Mouse (Mus musculus): Measurements from ENCODE around the gene Mpdu1. TPM values are rescaled to one million over a fixed set of nuclear protein-coding genes. Genes with fewer than 3 reads are reported as not detected.

Mpdu1 gene
- polyA plus RNA-seq, 1 experiment: 39.1 TPM

GRCm38 (mm10) chr11:69697396-69697795 is 35.0 kb upstream of the Mpdu1 start:
- H3K4me3 ChIP-seq: no peak overlapping the region
- H3K79me2 ChIP-seq (ENCODE audit: control insufficient read depth, insufficient read depth): no peaks in the 10 kb centered on the region
- no peak overlapping the region for H3ac ChIP-seq (ENCODE audit: control insufficient read depth, insufficient read length)
- H3K36me3 ChIP-seq (ENCODE audit: control insufficient read depth, insufficient read depth): no peaks in the 10 kb centered on the region
- TF ChIP-seq POLR2A (IDR thresholded peaks at IDR 0.05; ENCODE audit: insufficient read length, low read depth) (no peak), REST (IDR thresholded peaks at IDR 0.05; ENCODE audit: insufficient read depth, insufficient read length) (no peak), MAX (IDR thresholded peaks at IDR 0.05; ENCODE audit: low read depth) (no peak), CEBPB (IDR thresholded peaks at IDR 0.05; ENCODE audit: insufficient read depth, poor library complexity, severe bottlenecking) (no peak), E2F4 (IDR thresholded peaks at IDR 0.05; ENCODE audit: insufficient read depth) (no peak), USF1 (IDR thresholded peaks at IDR 0.05; ENCODE audit: low read depth) (no peak), TCF3 (IDR thresholded peaks at IDR 0.05; ENCODE audit: insufficient read length, low read depth) (no peak), POLR2AphosphoS2 (IDR thresholded peaks at IDR 0.05; ENCODE audit: insufficient read length, low read depth) (no peak), TCF12 (IDR thresholded peaks at IDR 0.05; ENCODE audit: insufficient read depth, poor library complexity, severe bottlenecking) (no peak), SRF (IDR thresholded peaks at IDR 0.05; ENCODE audit: control insufficient read depth, insufficient read length, low read depth) (no peak), MYOD1 (IDR thresholded peaks at IDR 0.05; ENCODE audit: control insufficient read depth in 1 of 3, insufficient read length in 2 of 3, low read depth in 2 of 3) (no peak), MYOG (IDR thresholded peaks at IDR 0.05; ENCODE audit: control insufficient read depth in 1 of 3, insufficient read depth in 1 of 3, insufficient read length in 2 of 3, low read depth in 2 of 3) (no peak)
- no peak overlapping the region for H3K4me2 ChIP-seq (ENCODE audit: low read depth)
- no peaks in the 10 kb centered on the region for H3K27me3 ChIP-seq (ENCODE audit: control insufficient read depth, insufficient read depth, insufficient read length)

GRCm38 (mm10) chr11:69695361-69696181 is 33.1 kb upstream of the Mpdu1 start, which contains the start of the genes Tnfsf12 and Tnfsfm13:
Gene Tnfsf12, minus strand, starts transcription at chr11:69695849.
Gene Tnfsfm13, minus strand, starts transcription at chr11:69696098.
- TF ChIP-seq POLR2A (IDR thresholded peaks at IDR 0.05; ENCODE audit: insufficient read length, low read depth): peak; percentile 42
- no peak for TF ChIP-seq TCF3 (IDR thresholded peaks at IDR 0.05; ENCODE audit: insufficient read length, low read depth)
- Histone ChIP-seq H3K4me2 (ENCODE audit: low read depth) (peak within 1 kb of the TSS; percentile 67), H3ac (ENCODE audit: control insufficient read depth, insufficient read length) (peak within 1 kb of the TSS; percentile 11), H3K36me3 (ENCODE audit: control insufficient read depth, insufficient read depth) (no peaks in the 10 kb centered on the region), H3K27me3 (ENCODE audit: control insufficient read depth, insufficient read depth, insufficient read length) (no peaks in the 10 kb centered on the region), H3K4me3 (peak within 1 kb of the TSS; percentile 11), H3K79me2 (ENCODE audit: control insufficient read depth, insufficient read depth) (no peaks in the 10 kb centered on the region)

- Histone ChIP-seq H3K4me3 (peak overlapping the region; percentile 11), H3K4me2 (ENCODE audit: low read depth) (peak overlapping the region; percentile 67), H3K79me2 (ENCODE audit: control insufficient read depth, insufficient read depth) (no peaks in the 10 kb centered on the region), H3K27me3 (ENCODE audit: control insufficient read depth, insufficient read depth, insufficient read length) (no peaks in the 10 kb centered on the region), H3ac (ENCODE audit: control insufficient read depth, insufficient read length) (peak overlapping the region; percentile 11), H3K36me3 (ENCODE audit: control insufficient read depth, insufficient read depth) (no peaks in the 10 kb centered on the region)
- TF ChIP-seq TCF3 (IDR thresholded peaks at IDR 0.05; ENCODE audit: insufficient read length, low read depth) (no peak), POLR2AphosphoS2 (IDR thresholded peaks at IDR 0.05; ENCODE audit: insufficient read length, low read depth) (no peak), USF1 (IDR thresholded peaks at IDR 0.05; ENCODE audit: low read depth) (no peak), MYOD1 (IDR thresholded peaks at IDR 0.05; ENCODE audit: control insufficient read depth in 1 of 3, insufficient read length in 2 of 3, low read depth in 2 of 3) (no peak), POLR2A (IDR thresholded peaks at IDR 0.05; ENCODE audit: insufficient read length, low read depth) (no peak)
Measured at GRCm38 (mm10) chr11:69695046-69695360, 32.6 kb upstream of the Mpdu1 start.

GRCm38 (mm10) chr11:69693421-69693965 is 31.1 kb upstream of the Mpdu1 start:
- no peak for TF ChIP-seq CEBPB (IDR thresholded peaks at IDR 0.05; ENCODE audit: insufficient read depth, poor library complexity, severe bottlenecking)
- no peak for TF ChIP-seq E2F4 (IDR thresholded peaks at IDR 0.05; ENCODE audit: insufficient read depth)
- no peak for TF ChIP-seq MYOG (IDR thresholded peaks at IDR 0.05; ENCODE audit: control insufficient read depth in 1 of 3, insufficient read depth in 1 of 3, insufficient read length in 2 of 3, low read depth in 2 of 3)
- Histone ChIP-seq H3K4me2 (ENCODE audit: low read depth) (no peak overlapping the region), H3K4me3 (no peak overlapping the region), H3ac (ENCODE audit: control insufficient read depth, insufficient read length) (no peak overlapping the region), H3K79me2 (ENCODE audit: control insufficient read depth, insufficient read depth) (no peaks in the 10 kb centered on the region), H3K27me3 (ENCODE audit: control insufficient read depth, insufficient read depth, insufficient read length) (no peaks in the 10 kb centered on the region), H3K36me3 (ENCODE audit: control insufficient read depth, insufficient read depth) (no peaks in the 10 kb centered on the region)

- no peaks in the 10 kb centered on the region for H3K27me3 ChIP-seq (ENCODE audit: control insufficient read depth, insufficient read depth, insufficient read length)
- H3K36me3 ChIP-seq (ENCODE audit: control insufficient read depth, insufficient read depth): no peaks in the 10 kb centered on the region
- no peak for TF ChIP-seq TCF12 (IDR thresholded peaks at IDR 0.05; ENCODE audit: insufficient read depth, poor library complexity, severe bottlenecking)
- TF ChIP-seq POLR2AphosphoS2 (IDR thresholded peaks at IDR 0.05; ENCODE audit: insufficient read length, low read depth): no peak
- TF ChIP-seq TCF3 (IDR thresholded peaks at IDR 0.05; ENCODE audit: insufficient read length, low read depth): no peak
- TF ChIP-seq SRF (IDR thresholded peaks at IDR 0.05; ENCODE audit: control insufficient read depth, insufficient read length, low read depth): no peak
- TF ChIP-seq REST (IDR thresholded peaks at IDR 0.05; ENCODE audit: insufficient read depth, insufficient read length): no peak
- TF ChIP-seq CEBPB (IDR thresholded peaks at IDR 0.05; ENCODE audit: insufficient read depth, poor library complexity, severe bottlenecking): no peak
- TF ChIP-seq MYOG (IDR thresholded peaks at IDR 0.05; ENCODE audit: control insufficient read depth in 1 of 3, insufficient read depth in 1 of 3, insufficient read length in 2 of 3, low read depth in 2 of 3): no peak
- TF ChIP-seq MYOD1 (IDR thresholded peaks at IDR 0.05; ENCODE audit: control insufficient read depth in 1 of 3, insufficient read length in 2 of 3, low read depth in 2 of 3): no peak
- TF ChIP-seq MAX (IDR thresholded peaks at IDR 0.05; ENCODE audit: low read depth): no peak
- TF ChIP-seq USF1 (IDR thresholded peaks at IDR 0.05; ENCODE audit: low read depth): no peak
- no peak for TF ChIP-seq POLR2A (IDR thresholded peaks at IDR 0.05; ENCODE audit: insufficient read length, low read depth)
- H3K4me3 ChIP-seq: no peak overlapping the region
- no peak overlapping the region for H3K4me2 ChIP-seq (ENCODE audit: low read depth)
- H3ac ChIP-seq (ENCODE audit: control insufficient read depth, insufficient read length): no peak overlapping the region
- H3K79me2 ChIP-seq (ENCODE audit: control insufficient read depth, insufficient read depth): no peaks in the 10 kb centered on the region
Measured at GRCm38 (mm10) chr11:69692863-69693262, 30.4 kb upstream of the Mpdu1 start.

Data from myocyte (in vitro differentiated cells).